Mouse (Mus musculus) ES-Bruce4 (cell line): ENCODE results near the gene Itm2a.

ENCODE experiments used
- CTCF ChIP-seq: IDR thresholded peaks from one replicate; pipeline ENCODE4 v1.8.1; 2011; ENCODE audit warnings: low read depth, low read length
- EP300 ChIP-seq: IDR thresholded peaks from 2 replicates; pipeline ENCODE4 v1.6.1; 2011; ENCODE audit warnings: low read depth, low read length; ENCODE audit not compliant: insufficient read depth
- POLR2A ChIP-seq: IDR thresholded peaks from one replicate; pipeline ENCODE4 v1.8.1; 2011; ENCODE audit warnings: low read length; ENCODE audit not compliant: insufficient read depth

- no peak for TF ChIP-seq CTCF
- TF ChIP-seq POLR2A: no peak
- no peak for TF ChIP-seq EP300
Observed at GRCm38 (mm10) chrX:107399087-107399486, 4.1 kb downstream of the Itm2a start.
